Mouse (Mus musculus): ENCODE data around the gene Rufy1. TPM values are rescaled to one million over a fixed set of nuclear protein-coding genes. Genes with fewer than 3 reads are reported as not detected.
"Not testable (repeated sequence)": the region's sequence is repeated elsewhere in the genome, so short reads cannot be mapped to it uniquely, and the experiment has no call there.

Rufy1 gene
- polyA plus RNA-seq, 2 experiments: 5.1 to 7.1 TPM

DNA sequence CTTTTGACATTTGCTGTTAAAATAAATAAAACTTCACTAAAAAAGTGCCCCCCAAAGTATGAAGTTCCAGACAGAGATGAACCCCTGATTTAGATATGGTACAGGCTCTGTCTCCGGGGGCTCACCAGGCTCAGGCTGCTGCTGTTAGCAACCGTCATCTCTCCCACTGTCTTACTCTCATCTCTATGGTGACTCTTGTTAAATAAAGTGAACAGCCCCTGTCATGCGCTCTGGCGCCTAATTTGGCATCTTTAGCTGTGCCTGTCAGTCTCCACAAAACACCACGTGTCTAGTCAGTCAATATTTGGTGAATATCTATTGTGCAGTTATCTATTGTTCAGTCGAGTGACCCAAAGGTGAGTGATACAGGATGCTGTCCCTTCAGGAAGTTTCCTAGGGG lies 24.0 kb upstream of the Rufy1 start:
- DNase-seq (ENCODE audit: low read depth in 3 of 3, low spot score in 3 of 3) (no peak), ATAC-seq (ENCODE audit: insufficient read depth) (no peak)
- 53% methylated on average over 6 of the region's 6 CpGs for WGBS (ENCODE audit: insufficient replicate concordance)
- H3K4me1 ChIP-seq (replicated peaks; ENCODE audit: control insufficient read depth in 2 of 2, insufficient read depth in 2 of 2, low read length in 1 of 2): no peaks in the 10 kb centered on the region
- TF ChIP-seq CTCF (IDR thresholded peaks at IDR 0.05; ENCODE audit: low read depth) (no peak), EP300 (IDR thresholded peaks at IDR 0.05; ENCODE audit: low read depth) (no peak)
- H3K9ac ChIP-seq (replicated peaks): no peak overlapping the region
- H3K4me2 ChIP-seq (ENCODE audit: low read depth): no peak overlapping the region
- no peaks in the 10 kb centered on the region for H3K27me3 ChIP-seq (ENCODE audit: control insufficient read depth, insufficient read depth, low read length)
- no peak overlapping the region for H3K27ac ChIP-seq
- H3K9me3 ChIP-seq (ENCODE audit: control insufficient read depth, low read length): no peaks in the 10 kb centered on the region
- no peak overlapping the region for H3K4me3 ChIP-seq (ENCODE audit: insufficient read depth in 1 of 2, low read depth in 2 of 2, low read length in 2 of 2)
- no peaks in the 10 kb centered on the region for H3K36me3 ChIP-seq (replicated peaks; ENCODE audit: control insufficient read depth, insufficient read depth, low read depth)

DNA sequence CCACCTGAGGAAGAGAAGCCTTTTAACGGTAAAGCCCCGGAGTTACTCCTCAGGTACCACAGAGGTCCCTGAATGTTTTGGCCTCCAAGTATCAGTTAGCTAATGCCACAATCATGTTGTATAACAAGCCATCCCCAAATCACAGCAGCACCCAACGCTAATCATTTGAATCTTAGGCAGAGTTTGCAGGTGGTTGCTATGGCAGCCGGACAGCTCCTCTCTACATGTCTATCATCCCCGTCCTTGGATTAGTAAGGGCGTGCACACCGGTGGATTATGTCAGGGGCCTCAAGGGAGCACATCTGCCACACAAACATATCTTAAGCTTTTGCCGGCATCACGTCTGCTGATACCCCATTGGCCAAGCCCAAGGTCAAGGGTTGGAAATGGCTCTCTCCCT lies 19.3 kb upstream of the Rufy1 start:
- 64% methylated on average over 9 of the region's 9 CpGs for WGBS (ENCODE audit: insufficient replicate concordance)
- Histone ChIP-seq H3K27ac (no peak overlapping the region), H3K9me3 (ENCODE audit: control insufficient read depth, low read length) (no peaks in the 10 kb centered on the region), H3K4me2 (ENCODE audit: low read depth) (no peak overlapping the region), H3K36me3 (replicated peaks; ENCODE audit: control insufficient read depth, insufficient read depth, low read depth) (no peaks in the 10 kb centered on the region), H3K4me1 (replicated peaks; ENCODE audit: control insufficient read depth in 2 of 2, insufficient read depth in 2 of 2, low read length in 1 of 2) (no peaks in the 10 kb centered on the region), H3K4me3 (ENCODE audit: insufficient read depth in 1 of 2, low read depth in 2 of 2, low read length in 2 of 2) (no peak overlapping the region), H3K27me3 (ENCODE audit: control insufficient read depth, insufficient read depth, low read length) (no peaks in the 10 kb centered on the region), H3K9ac (replicated peaks) (no peak overlapping the region)
- no peak for DNase-seq (ENCODE audit: low read depth in 3 of 3, low spot score in 3 of 3)
- ATAC-seq (ENCODE audit: insufficient read depth): no peak
- TF ChIP-seq CTCF (IDR thresholded peaks at IDR 0.05; ENCODE audit: low read depth) (no peak), EP300 (IDR thresholded peaks at IDR 0.05; ENCODE audit: low read depth) (no peak)

DNA sequence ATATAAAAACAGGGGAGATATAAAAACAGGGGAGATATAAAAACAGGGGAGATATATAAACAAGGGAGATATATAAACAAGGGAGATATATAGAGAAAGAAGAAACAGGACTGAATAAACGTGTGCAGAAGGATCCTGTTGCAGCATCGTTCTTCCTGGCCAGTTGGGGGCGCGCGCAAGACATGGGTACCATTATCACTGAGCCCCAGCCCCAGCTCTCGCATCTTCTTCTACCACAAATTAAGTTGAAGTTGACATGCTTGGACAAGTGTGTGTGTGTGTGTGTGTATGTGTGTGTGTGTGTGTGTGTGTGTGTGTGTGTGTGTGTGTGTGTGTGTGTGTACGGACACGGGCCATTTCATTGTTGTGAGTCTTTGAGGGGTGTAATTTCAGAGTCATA lies 17.2 kb upstream of the Rufy1 start:
- H3K27ac ChIP-seq; H3K4me3 ChIP-seq (ENCODE audit: insufficient read depth in 1 of 2, low read depth in 2 of 2, low read length in 2 of 2); ATAC-seq (ENCODE audit: insufficient read depth); DNase-seq (ENCODE audit: low read depth in 3 of 3, low spot score in 3 of 3); H3K9me3 ChIP-seq (ENCODE audit: control insufficient read depth, low read length); H3K4me1 ChIP-seq (replicated peaks; ENCODE audit: control insufficient read depth in 2 of 2, insufficient read depth in 2 of 2, low read length in 1 of 2); H3K9ac ChIP-seq (replicated peaks); H3K36me3 ChIP-seq (replicated peaks; ENCODE audit: control insufficient read depth, insufficient read depth, low read depth); H3K27me3 ChIP-seq (ENCODE audit: control insufficient read depth, insufficient read depth, low read length); H3K4me2 ChIP-seq (ENCODE audit: low read depth): not testable (repeated sequence)
- peak; percentile 26 for TF ChIP-seq CTCF (IDR thresholded peaks at IDR 0.05; ENCODE audit: low read depth)
- WGBS (ENCODE audit: insufficient replicate concordance): 33% methylated on average over 8 of the region's 8 CpGs

- H3K36me3 ChIP-seq (replicated peaks; ENCODE audit: control insufficient read depth, insufficient read depth, low read depth): no peaks in the 10 kb centered on the region
- no peak for ATAC-seq (ENCODE audit: insufficient read depth)
- no peak overlapping the region for H3K27ac ChIP-seq
- H3K9ac ChIP-seq (replicated peaks): no peak overlapping the region
- peak; percentile 67; the same call in 1 of the 2 replicates for TF ChIP-seq CTCF (IDR thresholded peaks at IDR 0.05; ENCODE audit: low read depth)
- no peak for TF ChIP-seq EP300 (IDR thresholded peaks at IDR 0.05; ENCODE audit: low read depth)
- H3K27me3 ChIP-seq (ENCODE audit: control insufficient read depth, insufficient read depth, low read length): no peaks in the 10 kb centered on the region
- DNase-seq (ENCODE audit: low read depth in 3 of 3, low spot score in 3 of 3): peak in 2 of 3 experiments; percentile 28 to 33
- H3K4me1 ChIP-seq (replicated peaks; ENCODE audit: control insufficient read depth in 2 of 2, insufficient read depth in 2 of 2, low read length in 1 of 2): no peaks in the 10 kb centered on the region
- H3K4me2 ChIP-seq (ENCODE audit: low read depth): no peak overlapping the region
- 64% methylated on average over 5 of the region's 5 CpGs for WGBS (ENCODE audit: insufficient replicate concordance)
- H3K9me3 ChIP-seq (ENCODE audit: control insufficient read depth, low read length): no peaks in the 10 kb centered on the region
- no peak overlapping the region for H3K4me3 ChIP-seq (ENCODE audit: insufficient read depth in 1 of 2, low read depth in 2 of 2, low read length in 2 of 2)
Measured at GRCm38 (mm10) chr11:50443259-50444065, 12.5 kb upstream of the Rufy1 start.

GRCm38 (mm10) chr11:50441637-50442036 lies 10.7 kb upstream of the Rufy1 start:
- Histone ChIP-seq H3K27me3 (ENCODE audit: control insufficient read depth, insufficient read depth, low read length) (no peaks in the 10 kb centered on the region), H3K27ac (no peak overlapping the region), H3K9me3 (ENCODE audit: control insufficient read depth, low read length) (no peaks in the 10 kb centered on the region), H3K4me1 (replicated peaks; ENCODE audit: control insufficient read depth in 2 of 2, insufficient read depth in 2 of 2, low read length in 1 of 2) (no peaks in the 10 kb centered on the region; a peak in 1 of 4 replicates), H3K9ac (replicated peaks) (no peak overlapping the region), H3K36me3 (replicated peaks; ENCODE audit: control insufficient read depth, insufficient read depth, low read depth) (no peaks in the 10 kb centered on the region), H3K4me3 (ENCODE audit: insufficient read depth in 1 of 2, low read depth in 2 of 2, low read length in 2 of 2) (no peak overlapping the region), H3K4me2 (ENCODE audit: low read depth) (no peak overlapping the region)
- TF ChIP-seq CTCF (IDR thresholded peaks at IDR 0.05; ENCODE audit: low read depth) (no peak), EP300 (IDR thresholded peaks at IDR 0.05; ENCODE audit: low read depth) (no peak)
- ATAC-seq (ENCODE audit: insufficient read depth) (no peak), DNase-seq (ENCODE audit: low read depth in 3 of 3, low spot score in 3 of 3) (no peak)
- WGBS (ENCODE audit: insufficient replicate concordance): 65% methylated on average over 9 of the region's 9 CpGs

All from liver, embryonic 14.5 days (tissue).